Mouse (Mus musculus): ENCODE measurements at regions not wholly inside any gene's neighbourhood (a gene's known extent, or its start where the extent isn't known, plus 50 kb on each side); places are given as distances from the start of the nearest gene placed in this dataset.

GRCm38 (mm10) chr15:46012370-46012769 lies 5878.2 kb downstream of the 9330182O14Rik start:
- DNase-seq (ENCODE audit: low read depth, low spot score), result peak; percentile 56

GRCm38 (mm10) chr15:46022132-46022531 lies 5888.0 kb downstream of the 9330182O14Rik start:
- peak; percentile 39 for DNase-seq (ENCODE audit: low read depth, low spot score)

Measured in ES-CJ7 (cell line).